Mouse (Mus musculus): ENCODE data around the gene Egfl7. TPM values are rescaled to one million over a fixed set of nuclear protein-coding genes. Genes with fewer than 3 reads are reported as not detected.

Egfl7 gene
- total and polyA plus RNA-seq, 3 experiments, result 71.2 to 355 (median 146) TPM

- no peak for DNase-seq
These were observed 13.6 kb downstream of the Egfl7 start for GRCm38 (mm10) chr2:26593211-26594021.

DNA sequence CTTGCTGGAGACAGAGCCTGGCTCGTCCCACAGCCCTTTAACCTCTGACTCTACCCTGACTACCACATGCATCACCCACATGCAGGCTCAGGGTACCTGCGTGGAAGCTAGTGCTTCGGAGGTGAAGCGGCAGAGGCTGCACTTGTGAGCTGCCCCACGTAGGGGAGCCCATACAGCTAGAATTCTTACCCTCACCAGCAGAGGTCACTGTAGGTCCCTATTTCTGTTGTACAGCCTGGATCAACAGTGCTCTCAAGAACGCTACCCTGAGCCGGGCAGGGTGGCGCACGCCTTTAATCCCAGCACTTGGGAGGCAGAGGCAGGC, 14.2 kb downstream of the Egfl7 start:
- DNase-seq, result peak; percentile 67

- no peak for DNase-seq
These were observed 14.7 kb downstream of the Egfl7 start for GRCm38 (mm10) chr2:26594461-26594933.

- DNase-seq, result no peak
These were observed 15.3 kb downstream of the Egfl7 start for GRCm38 (mm10) chr2:26594934-26595724.

GRCm38 (mm10) chr2:26595725-26596435, 16.1 kb downstream of the Egfl7 start:
- DNase-seq, result no peak

DNA sequence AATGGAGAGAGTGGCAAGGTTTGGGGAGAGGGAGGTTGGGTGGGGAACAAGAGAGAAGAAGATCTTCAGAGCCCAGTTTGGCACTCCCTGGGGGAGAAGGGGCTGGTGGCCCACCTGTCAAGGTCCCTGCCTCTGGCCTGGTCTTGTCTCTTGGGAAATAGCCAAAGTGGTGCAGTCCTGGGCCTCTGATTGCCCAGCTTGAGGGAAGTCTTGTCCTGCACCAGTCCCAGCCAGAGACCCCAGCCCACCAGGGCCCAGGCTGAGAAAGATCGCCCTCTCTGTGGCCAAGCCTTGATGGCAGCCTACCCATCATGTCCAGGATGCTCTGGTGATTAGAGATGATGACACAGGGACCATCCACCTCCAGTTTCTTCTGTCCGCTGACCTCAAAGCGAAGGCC, 17.1 kb downstream of the Egfl7 start:
- no peak for DNase-seq

- no peak for DNase-seq
These were observed 18.0 kb downstream of the Egfl7 start for GRCm38 (mm10) chr2:26597810-26598209.

GRCm38 (mm10) chr2:26598462-26598861, 18.6 kb downstream of the Egfl7 start:
- DNase-seq, result no peak

DNA sequence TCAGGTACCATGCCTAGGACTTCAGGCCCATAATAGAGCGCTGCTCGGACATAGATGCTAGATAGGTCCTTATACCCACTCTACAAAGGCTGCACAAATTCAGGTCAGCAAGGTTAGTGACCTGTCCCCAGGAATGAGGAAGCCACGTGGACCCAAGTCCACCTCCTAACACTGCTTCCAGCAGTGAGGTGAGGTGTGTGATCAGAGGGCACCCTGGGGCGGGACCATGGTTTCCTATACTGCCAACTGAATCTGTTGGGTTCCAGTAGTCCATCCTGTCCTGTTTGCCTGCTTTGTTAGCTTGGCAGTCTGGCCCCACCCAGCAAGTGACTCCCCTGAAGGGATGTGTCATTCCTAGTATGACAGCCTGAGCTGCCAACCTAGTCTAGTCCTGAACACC, 20.2 kb downstream of the Egfl7 start:
- DNase-seq, result peak; percentile 36

DNA sequence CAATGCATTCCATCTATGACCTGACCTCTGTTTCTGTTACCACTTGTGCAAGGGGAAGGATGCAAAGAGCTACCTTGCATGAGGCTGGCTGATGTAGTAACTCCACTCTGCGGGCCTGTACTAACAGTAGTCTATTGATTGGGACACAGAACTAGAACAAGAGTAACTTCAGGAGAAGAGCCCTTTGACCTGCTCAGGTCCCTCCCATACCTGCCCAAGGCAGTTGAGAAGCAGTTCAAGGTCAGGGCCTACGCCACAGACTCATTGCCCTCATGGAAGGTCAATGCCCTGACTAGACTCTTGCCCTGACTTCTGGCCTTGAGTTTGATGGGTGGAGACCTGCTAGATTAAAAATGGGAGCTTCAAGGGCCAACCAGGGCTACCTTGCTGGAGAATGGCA, 20.9 kb downstream of the Egfl7 start:
- DNase-seq, result peak; percentile 57

GRCm38 (mm10) chr2:26601595-26601994, 21.8 kb downstream of the Egfl7 start:
- DNase-seq, result peak; percentile 51

DNA sequence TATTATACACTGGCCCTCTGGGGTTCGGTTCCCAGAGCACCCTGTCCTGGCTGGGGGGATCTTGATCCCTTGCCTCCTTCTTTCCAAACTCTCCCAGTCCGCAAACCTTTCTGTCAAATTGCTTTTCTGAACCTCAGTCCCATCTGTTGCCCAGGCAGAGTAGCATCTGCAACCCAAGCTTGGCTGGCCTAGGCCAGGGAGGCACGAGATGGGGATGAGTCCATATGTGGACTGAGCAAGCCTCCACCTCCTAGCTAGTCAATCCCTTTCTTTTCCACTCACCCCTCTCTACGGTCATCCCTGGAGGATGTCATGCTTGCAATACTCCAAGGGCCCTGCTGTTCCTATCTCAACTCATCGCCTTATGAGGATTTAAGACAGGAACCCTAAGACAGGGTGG, 22.8 kb downstream of the Egfl7 start:
- DNase-seq, result no peak

DNA sequence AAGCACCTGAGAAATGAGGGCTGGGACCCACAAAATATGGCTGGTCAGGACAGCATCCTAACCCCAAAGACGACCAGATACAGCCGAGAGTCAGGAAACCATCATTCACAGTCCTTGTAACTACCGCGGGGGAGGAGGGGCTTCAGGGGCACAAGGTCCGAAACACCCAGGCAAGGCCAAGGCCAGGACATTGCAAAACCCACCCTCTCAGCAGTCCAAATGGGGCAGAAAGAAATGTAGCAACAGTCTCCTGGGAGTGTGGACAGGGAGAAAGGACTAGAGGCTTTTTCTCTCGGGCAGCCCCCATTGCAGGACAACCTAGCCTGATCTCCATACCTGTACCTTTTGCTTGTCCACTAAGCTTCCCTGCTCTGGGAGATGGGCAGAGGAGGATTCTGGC, 23.3 kb downstream of the Egfl7 start:
- peak; percentile 90 for DNase-seq

DNA sequence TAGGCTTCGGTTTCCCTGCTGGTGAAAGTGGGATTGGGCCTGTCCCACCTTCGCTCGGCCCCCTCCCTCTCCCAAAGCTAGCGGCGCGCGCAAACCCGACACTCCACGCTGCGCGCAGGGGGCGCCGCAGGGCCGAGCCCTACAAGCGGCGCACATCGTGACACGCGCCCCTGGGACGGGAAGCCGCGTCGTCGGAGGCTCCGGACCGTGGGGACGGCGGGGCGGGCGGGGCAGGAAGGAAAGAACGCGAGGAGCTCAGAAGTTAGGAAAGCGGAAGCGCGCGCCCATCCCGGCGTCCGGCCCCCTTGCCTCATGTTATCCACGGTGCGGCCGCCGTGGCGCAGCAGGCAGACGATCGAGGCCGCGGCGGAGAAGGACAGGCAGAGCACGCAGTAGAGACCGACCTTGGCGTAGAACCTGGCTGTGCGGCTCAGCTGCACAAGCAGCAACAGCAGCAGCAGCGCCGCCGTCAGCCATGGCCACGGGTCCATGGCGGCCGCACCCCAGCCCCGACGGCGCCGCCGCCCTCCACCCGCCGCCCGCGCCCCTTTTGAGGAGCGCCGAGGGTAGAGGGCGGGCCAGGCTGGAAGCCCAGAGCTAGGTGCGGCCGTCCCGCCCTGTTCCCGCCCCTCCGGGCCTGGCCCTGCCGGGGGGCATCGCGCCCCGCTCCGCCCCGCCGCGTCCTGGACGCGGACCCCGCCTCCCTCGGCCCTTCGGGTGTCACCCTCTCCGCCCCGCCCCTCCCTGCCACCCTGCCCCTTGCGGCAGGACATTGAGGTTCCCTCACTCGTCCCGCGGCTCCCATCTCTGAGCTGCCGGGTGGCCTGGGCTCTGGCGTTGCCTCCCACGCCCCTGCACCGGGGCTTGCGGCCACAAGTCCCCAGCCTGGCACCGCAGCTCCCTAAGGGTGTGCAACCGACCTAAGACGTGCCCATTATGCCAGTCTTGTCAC, 24.2 kb downstream of the Egfl7 start, which contains the start of gene Agpat2:
TSS of gene Agpat2 (minus strand) at position 698 of the 952 bp plus-strand sequence.
- DNase-seq, result peak; percentile 96

DNA sequence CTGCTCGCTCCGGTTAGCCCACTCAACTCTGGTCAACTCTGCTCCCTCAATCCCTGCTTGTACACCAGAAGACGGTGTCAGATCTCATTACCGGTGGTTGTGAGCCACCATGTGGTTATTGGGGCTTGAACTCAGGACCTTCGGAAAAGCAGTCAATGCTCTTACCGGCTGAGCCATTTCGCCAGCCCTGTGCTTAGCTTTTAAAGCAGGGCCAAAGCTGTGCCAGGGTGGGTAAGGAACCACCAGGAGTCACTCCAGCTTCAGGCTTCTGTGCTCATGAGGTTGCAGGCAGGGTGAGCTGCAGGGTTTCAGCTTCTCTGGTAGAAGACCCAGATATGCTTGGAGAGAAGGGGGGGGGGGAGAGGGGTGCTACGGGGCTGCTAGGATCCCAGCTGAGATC, 25.5 kb downstream of the Egfl7 start:
- no peak for DNase-seq

DNA sequence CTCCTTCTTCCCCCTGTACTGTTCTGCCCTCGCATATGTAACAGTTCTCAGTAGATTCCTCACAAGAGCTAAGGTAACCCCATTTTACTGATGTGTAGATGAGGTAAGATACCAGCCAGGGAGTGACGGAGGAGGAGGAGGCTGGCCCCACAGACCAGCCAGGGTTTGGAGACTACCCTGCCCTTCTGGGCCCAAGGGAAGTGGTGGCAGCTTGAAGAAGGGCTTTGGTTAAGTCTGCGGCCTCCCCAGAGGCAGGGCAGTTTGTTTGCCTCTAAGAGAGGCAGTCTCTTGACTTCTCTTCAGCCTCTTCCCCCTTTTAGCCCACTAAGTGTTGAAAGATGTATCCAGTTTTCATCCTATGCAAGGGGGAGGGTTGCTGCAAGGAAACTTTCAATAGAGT, 26.8 kb downstream of the Egfl7 start:
- DNase-seq, result no peak

DNA sequence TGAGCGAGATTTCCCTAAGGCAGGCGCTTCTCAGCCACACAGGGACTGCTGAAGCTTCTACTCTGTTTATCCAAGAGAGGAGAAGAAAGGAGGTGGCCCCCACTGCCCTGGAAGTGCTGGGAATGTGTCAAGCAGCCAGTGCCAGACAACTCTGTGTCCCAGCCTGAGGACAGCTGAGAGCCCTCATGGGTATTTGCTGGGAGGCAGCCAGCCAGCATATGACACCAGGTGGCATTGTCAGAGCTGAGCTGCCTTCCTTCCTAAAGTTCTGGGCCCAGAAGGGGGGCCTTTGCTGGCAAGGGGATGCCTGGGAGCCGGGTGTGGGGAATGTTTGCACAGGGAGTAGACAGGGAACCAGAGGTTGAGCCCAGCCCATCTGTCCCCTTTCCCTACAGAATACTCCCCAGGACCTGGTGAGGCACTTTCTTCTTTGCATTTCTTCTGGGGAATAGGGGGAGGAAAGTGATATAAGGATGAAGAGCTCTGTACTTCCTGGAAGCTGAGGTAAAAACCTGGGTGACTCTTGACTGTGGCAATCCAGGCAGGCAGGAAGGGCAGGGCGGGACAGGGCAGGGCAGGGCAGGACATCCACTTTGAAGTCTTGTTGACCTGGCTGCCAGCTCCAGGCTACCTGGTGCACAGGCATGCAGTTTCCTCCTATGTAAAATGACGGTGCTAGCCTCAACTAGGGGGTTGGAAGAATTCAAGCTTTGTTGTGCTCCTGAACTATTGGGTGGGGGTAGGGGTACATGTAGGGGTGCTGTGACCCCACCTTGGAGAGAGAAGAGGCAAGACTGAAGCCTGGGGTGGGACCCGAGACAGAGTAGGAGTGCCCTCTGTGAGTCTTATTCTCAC, 27.5 kb downstream of the Egfl7 start:
- no peak for DNase-seq

- DNase-seq, result no peak
These were observed 29.0 kb downstream of the Egfl7 start for GRCm38 (mm10) chr2:26608781-26609180.

DNA sequence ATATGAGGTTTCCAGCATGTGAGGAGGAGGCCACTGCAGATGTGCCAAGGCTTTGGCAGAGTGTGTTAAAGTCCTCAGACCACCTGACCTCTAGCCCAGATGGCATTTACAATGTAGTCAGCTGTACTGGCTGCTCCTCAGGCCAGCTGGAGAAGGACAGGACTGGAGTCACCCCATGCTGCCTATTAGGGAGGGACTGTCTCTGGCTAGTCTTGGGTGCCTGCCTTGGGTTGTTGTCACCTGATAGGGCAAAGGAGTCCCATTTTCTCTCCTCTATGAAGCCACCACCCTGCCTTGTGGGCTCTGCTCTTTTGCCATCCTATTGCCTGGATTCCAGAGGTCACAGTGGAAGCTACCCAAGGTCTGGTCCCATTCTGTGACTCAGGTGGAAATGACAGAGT, 29.4 kb downstream of the Egfl7 start:
- no peak for DNase-seq

DNA sequence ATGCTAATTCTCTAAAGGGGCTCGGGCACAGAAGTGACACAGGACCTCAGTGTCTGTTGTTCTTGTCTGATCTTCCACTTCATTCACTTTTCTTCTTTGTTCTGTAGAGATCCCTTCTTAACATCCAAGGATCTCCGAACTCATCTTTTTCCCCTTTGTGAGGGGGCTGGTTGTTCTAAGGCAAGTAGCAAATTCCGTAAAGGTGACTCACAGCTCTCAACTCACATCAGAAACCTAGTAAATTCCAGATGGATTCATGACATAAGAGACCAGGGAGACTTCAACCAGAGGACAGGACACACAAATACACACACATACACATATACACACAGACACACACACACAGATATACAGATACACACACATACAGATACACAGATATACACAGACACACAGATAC, 30.7 kb downstream of the Egfl7 start:
- no peak for DNase-seq
